Mouse (Mus musculus): ENCODE results near the gene Bglap.
A peak's percentile ranks its signal among the peaks of the same experiment; 100 is the strongest.
"Not testable (repeated sequence)": the region's sequence is repeated elsewhere in the genome, so short reads cannot be mapped to it uniquely, and the experiment has no call there.

Gene Bglap

DNA sequence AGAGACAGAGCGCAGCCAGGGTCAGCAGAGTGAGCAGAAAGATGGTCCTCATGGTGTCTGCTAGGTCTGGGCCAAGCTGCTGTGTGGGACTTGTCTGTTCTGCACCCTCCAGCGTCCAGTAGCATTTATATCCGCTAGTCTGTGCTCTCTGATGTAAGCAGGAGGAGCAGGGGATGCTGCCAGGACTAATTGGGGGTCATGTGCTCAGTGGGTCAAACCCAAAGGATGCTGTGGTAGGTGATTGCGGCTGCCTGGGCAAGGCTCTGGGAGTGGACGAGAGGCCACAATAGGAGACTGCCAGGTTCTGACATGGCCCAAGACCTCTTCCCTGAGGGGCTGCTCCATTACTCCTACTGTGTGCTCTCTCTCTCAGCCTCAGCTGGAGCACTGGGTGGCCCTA is at the start of gene Bglap:
Bglap (minus strand) TSS at position 101 of the 400 bp plus-strand sequence.
- DNase-seq (ENCODE audit: low read depth), result no peak

- DNase-seq (ENCODE audit: low read depth), result not testable (repeated sequence)
Measured at GRCm38 (mm10) chr3:88428639-88429038, 44.4 kb upstream of the Bglap start.

DNA sequence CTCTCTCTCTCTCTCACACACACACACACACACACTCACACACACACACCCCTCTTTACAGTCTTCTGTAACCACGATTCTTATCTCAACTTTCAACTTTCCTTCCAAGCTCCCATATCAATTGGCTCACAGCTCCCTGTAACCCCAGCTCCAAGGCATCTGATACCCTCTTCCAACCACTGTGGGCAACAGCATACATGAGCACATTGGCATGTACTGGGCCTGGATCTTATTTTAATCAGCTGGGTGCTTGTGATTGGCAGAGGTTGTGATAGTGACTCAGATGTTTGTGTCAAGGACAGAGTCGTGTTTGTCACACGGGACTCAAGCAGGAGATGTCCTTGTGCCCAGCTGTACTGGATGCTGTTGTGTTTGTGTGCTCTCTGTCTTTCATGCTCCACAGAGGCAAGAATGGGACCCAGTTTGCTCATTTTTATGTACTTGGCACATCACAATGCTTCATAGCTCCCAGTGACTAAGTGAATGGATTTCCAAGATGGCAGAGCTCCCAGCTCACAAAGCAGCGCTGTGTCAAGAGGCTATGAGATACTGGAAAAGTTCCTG is 43.2 kb upstream of the Bglap start:
- DNase-seq (ENCODE audit: low read depth), result no peak

GRCm38 (mm10) chr3:88425708-88426420 is 41.6 kb upstream of the Bglap start:
- DNase-seq (ENCODE audit: low read depth), result no peak

DNA sequence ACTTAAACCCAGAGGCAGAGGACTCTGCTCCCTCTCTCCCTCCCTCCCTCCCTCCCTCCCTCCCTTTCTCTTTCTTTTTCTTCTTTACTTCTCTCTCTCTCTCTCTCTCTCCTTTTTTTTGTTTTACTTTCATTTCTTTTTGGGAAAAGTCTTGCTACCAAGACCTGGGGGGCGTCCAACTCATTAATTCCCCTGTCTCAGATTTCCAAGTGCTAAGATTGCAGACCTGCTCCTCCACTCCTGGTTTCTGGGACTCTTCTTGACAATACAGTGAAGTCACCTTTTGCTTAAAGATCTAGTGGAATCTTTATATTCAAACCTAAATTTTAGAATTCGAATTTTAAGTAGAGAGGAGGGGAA is 41.0 kb upstream of the Bglap start:
- DNase-seq (ENCODE audit: low read depth), result no peak

DNA sequence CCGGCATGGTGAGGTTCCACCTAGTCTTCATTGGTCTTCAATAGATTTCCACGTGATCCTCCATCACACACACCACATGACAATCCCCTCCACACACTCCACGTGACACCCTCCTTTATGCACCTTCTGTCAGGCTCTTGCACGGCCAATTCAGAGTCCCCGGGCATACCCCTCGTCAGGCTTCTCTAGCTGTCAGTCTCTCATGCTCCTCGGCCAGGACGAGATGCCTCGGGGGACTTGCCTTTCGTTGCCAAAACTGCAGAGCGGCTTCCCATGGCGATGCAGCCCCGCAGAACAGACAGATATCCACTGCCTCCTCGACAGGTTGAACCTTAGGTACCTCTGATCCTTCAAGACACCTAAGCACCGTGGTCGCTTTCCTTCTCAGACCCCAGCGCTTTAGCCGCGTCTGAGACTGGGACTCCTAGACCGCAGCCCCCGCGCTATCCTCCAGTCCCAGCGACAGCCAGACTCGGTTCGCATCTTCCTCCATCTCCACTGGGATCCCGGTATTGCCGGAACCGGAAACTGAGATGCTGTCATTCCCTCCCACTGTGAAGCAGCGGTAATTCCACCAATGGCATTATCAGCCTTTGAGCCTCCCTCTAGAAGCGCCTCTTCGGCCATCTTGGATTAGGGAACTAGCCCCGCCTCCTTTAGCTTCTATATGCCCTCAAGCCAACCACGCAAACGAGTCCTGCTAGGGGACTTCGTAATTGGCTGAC is 40.5 kb upstream of the Bglap start, which contains the start of gene Slc25a44:
Slc25a44 (minus strand) TSS at position 535 of the 725 bp plus-strand sequence.
- DNase-seq (ENCODE audit: low read depth), result peak; percentile 100

- no peak for DNase-seq (ENCODE audit: low read depth)
Measured at GRCm38 (mm10) chr3:88422020-88422720, 37.9 kb upstream of the Bglap start.

DNA sequence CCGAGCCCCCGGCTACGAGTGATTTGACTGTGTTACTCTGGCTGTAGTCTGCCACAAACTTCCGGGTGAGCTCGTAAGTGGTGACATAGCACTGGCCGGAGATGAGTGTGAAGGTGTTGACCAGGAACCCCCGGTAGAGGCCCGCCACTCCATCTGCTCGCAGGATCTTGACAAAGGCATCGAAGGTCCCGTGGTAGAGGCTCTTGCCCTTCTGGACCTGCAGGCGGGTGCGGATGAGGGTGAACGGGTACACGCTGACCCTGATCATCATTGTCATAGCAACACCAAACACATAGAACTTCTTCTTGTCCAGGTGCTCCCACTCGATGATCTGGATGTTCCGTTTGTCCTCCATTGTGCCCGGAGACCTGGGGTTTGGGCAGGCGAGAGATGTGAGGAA is 36.5 kb upstream of the Bglap start:
- no peak for DNase-seq (ENCODE audit: low read depth)

DNA sequence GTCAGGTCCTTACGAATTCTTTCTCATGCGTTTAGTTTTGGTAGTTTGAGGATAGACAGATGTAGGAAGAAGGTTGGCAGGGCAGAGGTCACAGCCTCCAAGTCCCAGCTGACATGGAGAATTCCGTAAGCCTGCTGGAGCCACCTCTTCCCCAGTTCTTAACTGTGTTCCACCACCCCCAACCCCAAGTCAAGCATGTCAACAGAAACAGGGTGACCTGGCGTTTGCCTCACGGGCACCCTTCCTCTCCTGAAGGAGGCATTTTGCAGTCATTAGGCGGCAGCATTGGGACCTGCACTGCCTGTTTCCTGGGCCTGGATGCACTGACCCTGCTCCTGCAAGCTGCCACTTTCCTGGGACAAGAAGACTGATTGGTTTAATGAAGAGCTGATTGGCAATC is 33.8 kb upstream of the Bglap start:
- no peak for DNase-seq (ENCODE audit: low read depth)

DNA sequence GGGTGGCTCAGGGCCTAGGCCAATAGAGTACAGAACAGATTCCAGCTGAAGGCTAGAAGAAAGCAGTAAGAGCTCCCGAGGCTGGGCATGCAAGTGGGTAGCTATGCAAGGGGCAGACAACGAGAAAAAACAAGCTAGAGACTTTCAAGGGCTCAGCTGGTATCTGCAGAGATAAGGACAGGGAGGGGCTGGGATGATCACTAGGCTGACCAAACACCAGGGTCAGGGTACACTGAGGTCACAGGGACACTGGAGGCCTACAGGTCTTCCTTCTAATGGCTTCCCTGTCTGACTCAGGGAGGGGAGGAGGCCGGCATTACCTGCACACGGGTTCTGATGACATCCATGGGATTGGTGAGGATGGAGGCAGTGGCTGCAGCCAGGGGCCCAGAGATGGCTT is 31.4 kb upstream of the Bglap start:
- DNase-seq (ENCODE audit: low read depth), result no peak

DNA sequence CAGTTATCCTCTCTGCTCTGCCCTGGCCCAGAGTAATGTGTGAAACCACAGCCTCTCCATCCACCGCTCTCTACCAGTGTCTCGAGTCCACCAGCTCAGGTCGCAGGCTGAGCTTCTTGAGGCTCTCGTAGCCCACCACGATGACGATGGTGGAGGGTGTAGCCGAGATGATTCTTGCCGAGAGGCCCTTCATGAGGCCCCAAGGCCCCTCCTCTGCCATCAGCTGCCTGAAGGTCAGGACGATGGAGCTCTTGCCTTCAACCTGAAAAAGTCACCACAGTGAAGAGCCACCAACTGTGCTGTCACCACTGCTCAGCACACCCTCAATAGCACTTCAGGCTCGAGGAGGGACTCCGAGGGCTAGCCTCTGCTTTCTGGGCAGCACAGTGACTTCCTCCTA is 28.4 kb upstream of the Bglap start:
- no peak for DNase-seq (ENCODE audit: low read depth)

GRCm38 (mm10) chr3:88411681-88412080 is 27.4 kb upstream of the Bglap start:
- DNase-seq (ENCODE audit: low read depth), result no peak

DNA sequence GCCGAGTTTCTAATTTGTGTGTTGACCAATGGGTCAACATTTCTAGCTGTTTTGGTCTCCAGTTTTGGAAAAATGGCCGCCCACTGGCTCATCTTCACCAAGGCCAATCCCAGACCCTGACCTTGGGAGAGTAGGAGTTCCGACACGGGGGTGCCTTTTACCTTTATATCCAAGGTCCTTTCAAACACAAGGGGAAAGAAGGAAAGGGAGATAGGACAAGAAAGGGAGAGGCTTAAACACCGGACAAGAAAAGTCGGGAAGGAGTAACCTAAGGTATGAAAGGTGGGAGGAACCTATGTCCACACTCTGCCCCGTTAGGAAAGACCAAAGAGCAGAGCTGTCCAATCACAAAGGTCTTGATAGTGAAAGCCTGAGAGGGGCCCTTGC is 26.4 kb upstream of the Bglap start:
- no peak for DNase-seq (ENCODE audit: low read depth)

DNA sequence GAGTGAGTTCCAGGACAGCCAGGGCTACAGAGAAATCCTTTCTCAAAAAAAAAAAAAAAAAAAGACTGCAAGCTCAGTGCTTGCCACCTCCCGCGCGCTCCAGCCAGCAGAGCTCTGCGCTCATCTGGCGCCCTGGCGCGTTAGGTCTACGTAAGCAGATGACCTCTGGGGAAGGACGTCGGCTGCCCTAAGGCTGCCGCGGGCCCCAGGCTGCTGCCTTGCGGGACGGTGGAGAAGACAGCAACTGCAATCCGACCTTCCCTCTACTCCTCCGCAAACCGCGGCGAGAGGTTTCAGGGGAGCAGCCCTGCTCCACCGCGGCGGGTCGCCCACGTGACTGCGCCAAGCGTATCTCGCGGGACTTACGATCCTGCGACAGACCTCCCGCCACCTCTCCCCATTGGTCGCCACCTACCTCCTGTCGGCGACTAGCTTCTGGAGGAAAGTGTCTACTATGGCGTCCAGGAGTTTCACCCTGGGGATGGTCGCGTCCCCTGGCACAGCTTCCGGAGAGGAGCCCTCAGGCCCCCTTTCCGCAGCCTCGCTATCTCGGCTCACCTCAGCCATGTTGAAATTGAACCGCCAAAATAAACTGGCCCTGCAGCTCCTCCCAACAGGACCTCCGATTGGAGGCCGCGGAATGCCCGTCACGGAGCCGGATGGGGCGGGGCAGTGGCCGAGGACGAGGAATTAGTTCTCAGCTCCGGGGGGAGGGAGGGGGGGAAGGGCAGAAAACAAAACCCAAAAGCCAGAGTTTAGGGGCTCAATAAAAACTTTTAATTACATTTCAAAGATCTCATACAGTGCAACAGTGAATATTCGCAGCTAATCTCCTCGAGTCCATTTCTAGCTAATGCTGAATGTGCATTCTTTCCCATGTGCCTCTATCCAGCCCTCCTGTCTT is 25.7 kb upstream of the Bglap start, which contains the start of gene Pmf1:
Pmf1 (minus strand) TSS at position 591 of the 904 bp plus-strand sequence.
- DNase-seq (ENCODE audit: low read depth), result peak; percentile 86

GRCm38 (mm10) chr3:88408953-88409352 is 24.7 kb upstream of the Bglap start:
- DNase-seq (ENCODE audit: low read depth), result no peak

DNA sequence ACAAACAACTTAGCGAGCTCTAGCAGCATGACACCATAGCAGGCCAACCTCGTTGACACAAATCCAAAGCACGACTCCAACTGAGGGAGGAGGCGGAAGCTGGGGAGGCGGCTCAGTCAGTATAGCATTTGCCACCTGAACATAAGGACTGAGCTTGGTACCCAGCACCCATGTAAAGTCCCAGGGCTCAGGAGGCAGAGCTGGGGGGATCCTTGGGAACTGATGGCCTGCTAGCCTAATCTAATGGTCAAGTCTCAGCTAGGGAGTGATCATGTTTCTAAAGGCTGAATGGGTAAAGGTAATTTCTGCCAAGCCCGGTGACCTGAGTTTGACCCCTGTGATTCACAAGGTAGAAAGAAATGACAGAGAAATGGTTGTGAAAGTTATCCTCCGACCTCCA is 23.3 kb upstream of the Bglap start:
- DNase-seq (ENCODE audit: low read depth), result no peak

- DNase-seq (ENCODE audit: low read depth), result peak; percentile 71
Measured at GRCm38 (mm10) chr3:88407090-88407489, 22.8 kb upstream of the Bglap start.

DNA sequence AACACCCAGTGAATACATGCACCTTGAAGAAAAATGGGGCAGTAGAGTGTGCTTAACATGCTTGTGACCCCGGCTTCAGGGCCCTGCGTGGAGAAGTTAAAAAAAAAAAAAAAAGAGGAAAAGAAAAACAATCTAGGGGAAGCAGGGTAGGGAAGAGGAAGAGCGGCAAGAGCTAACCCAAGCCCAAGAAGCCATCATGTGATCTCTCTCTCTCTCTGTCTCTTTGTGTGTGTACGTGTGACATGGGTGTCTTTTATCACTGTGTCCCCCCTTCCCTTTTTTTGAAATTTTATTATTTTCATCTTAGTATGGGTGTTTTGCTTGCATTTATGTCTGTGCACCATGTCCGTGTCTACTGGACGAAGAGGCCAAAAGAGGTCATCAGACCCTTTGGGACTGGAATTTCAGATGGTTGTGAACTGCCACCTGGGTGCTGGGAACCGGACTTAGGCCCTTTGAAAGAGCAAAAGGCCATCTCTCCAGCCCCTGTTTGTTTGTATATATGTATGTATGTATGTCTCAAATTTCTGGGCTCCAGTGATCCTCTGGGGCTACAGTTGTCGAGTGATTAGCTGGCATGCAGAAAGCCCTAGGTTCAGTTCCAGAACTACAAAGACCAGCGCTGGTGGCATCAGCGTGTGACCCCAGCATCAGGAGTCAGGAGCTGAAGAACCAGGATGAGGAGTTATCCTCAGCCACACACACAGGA is 19.4 kb upstream of the Bglap start:
- no peak for DNase-seq (ENCODE audit: low read depth)

GRCm38 (mm10) chr3:88398666-88399065 is 14.4 kb upstream of the Bglap start:
- DNase-seq (ENCODE audit: low read depth), result no peak

DNA sequence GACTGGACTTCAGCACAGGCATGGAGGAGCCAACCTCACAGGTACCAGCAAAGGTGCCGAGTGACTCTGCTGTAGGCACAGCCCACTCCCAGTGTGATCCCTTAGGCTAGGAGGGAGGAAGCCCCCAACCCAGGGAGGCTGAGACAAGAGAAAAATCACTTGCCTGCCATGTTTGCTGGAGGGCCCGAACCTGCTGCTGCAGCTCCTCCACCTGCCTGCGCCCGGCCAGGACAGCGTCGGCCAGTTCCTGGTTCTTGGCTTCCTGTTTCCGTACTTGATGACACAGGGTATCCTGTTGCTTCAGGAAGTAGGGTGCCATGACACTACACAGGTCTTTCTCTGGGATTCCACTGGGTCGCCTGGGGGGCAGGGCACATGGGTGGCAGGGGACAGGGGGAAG is 11.5 kb upstream of the Bglap start:
- DNase-seq (ENCODE audit: low read depth), result no peak

DNA sequence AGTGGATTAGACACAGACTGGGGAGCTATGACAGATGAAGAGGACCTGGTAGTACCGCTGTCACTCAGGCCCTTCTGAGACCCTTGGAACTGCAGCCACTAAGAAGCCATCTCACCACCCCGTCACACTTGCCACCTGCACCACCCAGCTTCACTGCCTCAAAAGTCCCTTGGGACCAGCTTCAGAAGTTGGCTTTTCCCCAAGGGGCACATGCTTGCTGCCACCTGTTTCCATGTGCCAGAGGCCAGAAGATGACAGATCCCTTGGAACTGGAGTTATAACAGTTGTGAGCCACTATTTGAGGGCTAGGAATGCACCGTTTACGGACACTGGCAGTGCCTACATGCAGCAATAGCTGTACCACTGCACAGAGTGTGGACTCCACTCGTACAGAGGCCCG is 11.0 kb upstream of the Bglap start:
- DNase-seq (ENCODE audit: low read depth), result no peak
